Mouse (Mus musculus) intestine, postnatal 0 days (tissue): ENCODE measurements around the gene Plxna2. TPM values are rescaled to one million over a fixed set of nuclear protein-coding genes. Genes with fewer than 3 reads are reported as not detected.

Source experiments
- ATAC-seq: fragments of 200-750 bp; cut with Nextera tagmentation; 2 replicates; pipeline ENCODE4 v1.8.0; 2017; ENCODE audit warnings: mild to moderate bottlenecking, moderate TSS enrichment, moderate library complexity
- H3K27ac ChIP-seq: fragments of 300-500 bp; sonication (generic); 2 replicates; pipeline ENCODE4 v1.5.1; 2014; ENCODE audit warnings: mild to moderate bottlenecking, low read depth, low read length, moderate library complexity
- H3K27me3 ChIP-seq: fragments of 300-500 bp; sonication (generic); replicated peaks from 2 replicates; pipeline ENCODE4 v1.6.1; 2014; ENCODE audit warnings: low read length, mixed read lengths; ENCODE audit not compliant: control insufficient read depth, insufficient read depth
- H3K36me3 ChIP-seq: fragments of 300-500 bp; sonication (generic); 2 replicates; pipeline ENCODE4 v1.6.1; 2014; ENCODE audit warnings: mild to moderate bottlenecking, moderate library complexity; ENCODE audit not compliant: control insufficient read depth, insufficient read depth
- H3K4me1 ChIP-seq: fragments of 300-500 bp; sonication (generic); replicated peaks from 2 replicates; pipeline ENCODE4 v1.6.1; 2014; ENCODE audit warnings: antibody characterized with exemption, low read length, mixed read lengths; ENCODE audit not compliant: control insufficient read depth, insufficient read depth
- H3K4me2 ChIP-seq: fragments of 300-500 bp; sonication (generic); replicated peaks from 2 replicates; pipeline ENCODE4 v1.6.1; 2014; ENCODE audit warnings: low read depth, mild to moderate bottlenecking, moderate library complexity
- H3K4me3 ChIP-seq: fragments of 300-500 bp; sonication (generic); 2 replicates; pipeline ENCODE4 v1.5.1; 2014; ENCODE audit warnings: low read depth, low read length
- H3K9ac ChIP-seq: fragments of 300-500 bp; sonication (generic); 2 replicates; pipeline ENCODE4 v1.6.1; 2014; ENCODE audit warnings: mild to moderate bottlenecking, low read depth, low read length
- H3K9me3 ChIP-seq: fragments of 300-500 bp; sonication (generic); 2 replicates; pipeline ENCODE4 v1.6.1; 2016; ENCODE audit warnings: mixed run types; ENCODE audit not compliant: control insufficient read depth
- CTCF ChIP-seq: sonication (generic); IDR thresholded peaks from 2 replicates; pipeline ENCODE4 v1.5.1; 2016; ENCODE audit warnings: low read depth, mild to moderate bottlenecking, control low read depth, antibody characterized with exemption, moderate library complexity
- WGBS: fragments of 180-500 bp; shearing (Covaris S2); extraction: QIAGEN DNeasy Blood & Tissue Kit; methylation state at CpG from one replicate; pipeline ENCODE4 v1.1.7; 2014; 5-methylcytosine and 5-hydroxymethylcytosine counted together
- polyA plus RNA-seq: library from polyadenylated mRNA; unstranded; fragments of >200 nt; fragmentation: Nextera tagmentation; extraction: Ambion mirVana; gene quantifications from 2 replicates; pipeline ENCODE4 v1.2.1, GENCODE M21; 2015

The Plxna2 gene
- polyA plus RNA-seq, 1 experiment from 2014 or later = 4.1 TPM

DNA sequence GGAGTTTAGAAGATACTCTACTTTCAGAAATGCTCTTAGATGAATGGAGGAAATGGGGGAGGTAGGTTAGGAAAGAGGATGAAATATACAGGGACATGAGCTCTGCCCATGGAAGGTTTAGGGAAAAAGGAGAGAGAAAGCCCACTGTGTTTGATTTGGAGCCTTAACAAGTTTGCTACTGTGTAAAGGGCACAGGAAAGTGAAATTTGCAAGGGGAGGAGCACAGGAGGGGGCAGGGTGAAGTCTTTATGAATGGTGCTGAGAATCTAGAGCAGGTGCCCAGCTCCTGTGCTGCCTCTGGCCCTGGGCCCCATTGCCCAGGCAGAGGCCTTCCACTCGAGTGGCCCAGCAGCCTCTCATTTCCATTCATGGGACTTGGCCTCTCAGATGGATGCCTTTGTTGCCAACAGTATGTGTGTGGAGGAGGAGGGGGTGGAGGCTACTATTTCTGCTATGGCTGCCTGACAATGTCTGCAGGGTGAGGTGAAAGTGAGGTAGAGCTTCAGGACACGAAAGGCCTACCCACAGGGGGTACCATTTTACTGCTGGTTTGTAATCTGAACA is 4.7 kb upstream of the Plxna2 start:
- H3K9ac ChIP-seq = no peak overlapping the region
- no peaks in the 10 kb centered on the region for H3K27me3 ChIP-seq
- ATAC-seq = no peak
- 57% methylated on average over 2 of the region's 2 CpGs for WGBS
- H3K9me3 ChIP-seq = no peaks in the 10 kb centered on the region
- no peak overlapping the region for H3K4me3 ChIP-seq
- H3K27ac ChIP-seq = no peak overlapping the region
- no peak overlapping the region for H3K4me2 ChIP-seq
- no peaks in the 10 kb centered on the region for H3K4me1 ChIP-seq
- TF ChIP-seq CTCF = no peak
- no peaks in the 10 kb centered on the region for H3K36me3 ChIP-seq

DNA sequence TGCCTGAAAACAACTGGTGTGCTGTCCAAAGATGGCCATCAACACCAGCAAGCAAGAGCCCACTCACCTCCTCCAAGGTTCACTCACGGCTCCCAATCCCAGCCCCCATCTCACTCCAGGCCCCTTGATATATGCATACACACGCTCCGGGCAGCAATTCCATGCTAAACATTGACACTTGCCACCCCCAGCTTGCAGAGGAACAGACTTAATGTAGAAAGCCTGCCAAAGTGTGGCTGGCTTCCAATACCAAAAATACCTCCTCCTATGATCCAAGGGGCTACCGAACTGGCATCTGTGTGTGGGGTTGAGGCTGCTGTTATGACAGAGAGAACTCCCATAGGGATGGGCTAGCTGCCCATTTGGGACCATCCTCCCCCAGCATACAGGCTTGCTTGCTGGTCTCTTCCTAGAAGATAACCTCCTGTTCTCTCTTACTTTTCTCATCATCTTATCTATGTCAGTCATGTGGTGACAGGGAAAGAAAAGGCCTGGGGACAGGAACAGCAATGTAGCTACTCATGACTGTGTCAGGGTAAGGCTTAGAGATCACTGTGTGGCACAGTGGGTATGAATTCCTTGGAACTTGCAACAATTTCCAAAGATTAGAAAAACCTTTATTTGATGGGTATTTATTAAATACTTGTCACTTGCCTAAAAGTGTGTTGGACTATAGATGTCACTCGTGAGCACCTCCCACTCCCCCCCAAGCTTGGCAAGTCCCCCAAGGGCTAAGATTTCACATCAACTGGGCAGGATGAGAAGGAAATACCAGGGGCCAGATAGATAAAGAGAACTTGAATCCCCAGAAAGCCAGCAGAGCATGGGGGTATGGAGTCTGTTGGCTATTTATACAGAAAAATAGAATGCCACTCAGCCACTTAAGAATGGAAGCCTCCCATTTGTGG is 3.8 kb upstream of the Plxna2 start:
- WGBS = 86% methylated on average over 5 of the region's 5 CpGs
- TF ChIP-seq CTCF = no peak
- no peaks in the 10 kb centered on the region for H3K36me3 ChIP-seq
- no peak overlapping the region for H3K4me2 ChIP-seq
- H3K9me3 ChIP-seq = no peaks in the 10 kb centered on the region
- no peak overlapping the region for H3K9ac ChIP-seq
- no peak for ATAC-seq
- no peak overlapping the region for H3K27ac ChIP-seq
- H3K4me1 ChIP-seq = no peaks in the 10 kb centered on the region
- H3K27me3 ChIP-seq = no peaks in the 10 kb centered on the region
- no peak overlapping the region for H3K4me3 ChIP-seq

DNA sequence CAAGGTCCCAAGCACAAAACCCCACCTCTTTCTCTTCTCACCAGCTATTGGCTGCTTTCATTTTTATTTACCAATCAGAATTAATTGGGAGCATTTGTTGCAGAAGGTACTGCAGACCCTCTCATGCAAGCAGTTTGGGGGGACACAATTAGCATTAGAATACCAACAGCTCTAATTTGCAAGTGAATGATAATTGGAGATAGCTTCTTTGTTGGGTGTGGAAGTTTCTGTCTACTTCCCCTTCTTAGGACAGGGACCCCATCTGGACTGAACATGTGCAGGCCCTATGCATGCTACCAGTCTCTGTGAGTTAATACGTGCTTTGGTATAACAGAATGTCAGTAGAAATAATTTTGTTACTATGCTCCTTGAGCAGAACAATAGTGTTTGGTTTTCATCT is 1.9 kb upstream of the Plxna2 start:
- Histone ChIP-seq H3K4me2 (no peak overlapping the region), H3K4me1 (no peaks in the 10 kb centered on the region), H3K9me3 (no peaks in the 10 kb centered on the region), H3K4me3 (no peak overlapping the region), H3K27ac (no peak overlapping the region), H3K27me3 (no peaks in the 10 kb centered on the region), H3K9ac (no peak overlapping the region), H3K36me3 (no peaks in the 10 kb centered on the region)
- ATAC-seq = no peak
- WGBS = 96% methylated on average over 1 of the region's 1 CpGs
- no peak for TF ChIP-seq CTCF

- Histone ChIP-seq H3K4me3 (peak overlapping the region; percentile 86), H3K27me3 (no peaks in the 10 kb centered on the region), H3K9ac (no peak overlapping the region), H3K4me1 (peaks cover under 1% of the 10 kb centered on the region; the same call in 1 of the 2 replicates), H3K4me2 (peak overlapping the region; percentile 98), H3K27ac (no peak overlapping the region; the same call in 1 of the 2 replicates), H3K36me3 (no peaks in the 10 kb centered on the region), H3K9me3 (no peaks in the 10 kb centered on the region)
- no peak for ATAC-seq
- WGBS = 1% methylated on average over 19 of the region's 19 CpGs
- TF ChIP-seq CTCF = peak; percentile 80
These were observed 858 bp downstream of the Plxna2 start for GRCm38 (mm10) chr1:194618841-194619311.

DNA sequence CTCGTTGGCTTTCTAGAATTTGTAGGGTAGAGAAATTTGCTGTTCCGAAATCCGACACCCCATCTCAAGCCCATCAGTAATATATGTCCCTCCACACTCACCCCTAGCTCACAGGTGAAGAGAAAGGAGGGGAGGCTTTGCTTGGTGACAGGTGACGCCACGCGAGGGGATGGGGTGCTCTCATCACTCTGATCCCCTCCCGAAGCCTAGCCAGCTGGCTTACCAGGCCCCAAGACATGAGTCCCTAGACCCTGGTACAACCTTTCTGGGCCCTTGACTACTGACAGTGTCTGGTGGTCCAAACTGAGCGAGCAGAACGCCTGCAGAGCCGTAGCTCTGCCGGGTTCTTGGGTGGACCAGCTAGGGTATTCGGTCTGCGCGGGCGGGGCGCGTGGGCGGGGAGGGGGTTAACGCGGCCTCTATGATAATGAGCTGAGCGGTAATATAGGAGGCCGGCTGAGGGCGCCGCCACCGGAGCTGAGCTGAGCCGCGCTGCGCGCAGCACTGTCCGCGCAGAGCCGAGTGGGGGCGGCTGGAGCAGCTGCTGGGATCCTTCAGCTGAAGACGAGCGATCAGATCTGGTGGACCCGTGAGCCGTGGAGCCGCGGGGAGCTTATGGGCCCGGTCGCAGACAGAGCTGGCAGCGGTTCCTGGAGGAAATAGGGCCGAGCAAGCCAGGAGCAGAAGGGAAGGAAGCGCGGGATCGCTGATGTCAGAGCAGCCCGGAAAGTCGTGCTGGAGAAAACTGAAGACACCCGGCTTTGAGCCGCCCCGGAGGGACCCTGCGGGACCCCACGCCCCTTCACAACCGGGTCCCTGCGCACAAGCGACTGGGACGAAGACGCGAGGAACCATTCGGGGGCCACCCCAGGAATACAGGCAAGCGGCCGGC is 1.6 kb downstream of the Plxna2 start:
- peak overlapping the region; percentile 90 for H3K27ac ChIP-seq
- WGBS = under 1% methylated on average over 62 of the region's 62 CpGs
- peaks cover 5% of the 10 kb centered on the region; the same call in 1 of the 2 replicates for H3K4me1 ChIP-seq
- ATAC-seq = peak; percentile 90
- peak overlapping the region; percentile 86 for H3K4me3 ChIP-seq
- H3K36me3 ChIP-seq = no peaks in the 10 kb centered on the region
- no peaks in the 10 kb centered on the region for H3K27me3 ChIP-seq
- H3K9ac ChIP-seq = peak overlapping the region; percentile 82
- H3K4me2 ChIP-seq = peak overlapping the region; percentile 98
- peak; percentile 72 for TF ChIP-seq CTCF
- H3K9me3 ChIP-seq = no peaks in the 10 kb centered on the region
